Mouse (Mus musculus) MEL (cell line): ENCODE data around the gene Dph1. TPM values are rescaled to one million over a fixed set of nuclear protein-coding genes. Genes with fewer than 3 reads are reported as not detected.

Experiments
- DNase-seq: peaks from one replicate; pipeline ENCODE4 v3.0.0; 2011; ENCODE audit warnings: low read depth, low spot score
- H3K27ac ChIP-seq: 2 replicates; pipeline ENCODE4 v1.5.1; 2012; ENCODE audit warnings: low read depth, mild to moderate bottlenecking, control low read depth, low read length, moderate library complexity; ENCODE audit not compliant: control insufficient read depth
- H3K27me3 ChIP-seq, 2 experiments: fragments of 150-350 bp in 1 of 2; sonication (generic) in 1 of 2; 2 replicates each; pipeline ENCODE4 v1.6.1; 2012; ENCODE audit warnings: low read length in 2 of 2, mild to moderate bottlenecking in 2 of 2, improper control_type of control experiment in 1 of 2, moderate library complexity in 1 of 2; ENCODE audit not compliant: insufficient read depth in 2 of 2, control insufficient read depth in 1 of 2
- H3K36me3 ChIP-seq, 2 experiments: 2 replicates each; pipeline ENCODE4 v1.6.1; 2012 to 2014; ENCODE audit warnings: low read length in 2 of 2, improper control_type of control experiment in 1 of 2, inconsistent platforms in 1 of 2, mild to moderate bottlenecking in 1 of 2; ENCODE audit not compliant: insufficient read depth in 2 of 2, control insufficient read depth in 1 of 2
- H3K4me1 ChIP-seq, 2 experiments: fragments of 150-350 bp in 1 of 2; sonication (generic) in 1 of 2; 2 replicates each; pipeline ENCODE4 v1.6.1; 2012; ENCODE audit warnings: low read length in 2 of 2, improper control_type of control experiment in 1 of 2, mild to moderate bottlenecking in 1 of 2; ENCODE audit not compliant: insufficient read depth in 2 of 2, control insufficient read depth in 1 of 2
- H3K4me3 ChIP-seq, 2 experiments: fragments of 150-350 bp in 1 of 2; sonication (generic) in 1 of 2; 2 replicates each; pipeline ENCODE4 v1.5.1; 2012; ENCODE audit warnings: low read depth in 2 of 2, low read length in 2 of 2, mild to moderate bottlenecking in 2 of 2, moderate library complexity in 2 of 2, control low read depth in 1 of 2, improper control_type of control experiment in 1 of 2; ENCODE audit not compliant: control insufficient read depth in 1 of 2, insufficient read depth in 1 of 2
- H3K79me2 ChIP-seq: 2 replicates; pipeline ENCODE4 v1.6.1; 2012; ENCODE audit warnings: mild to moderate bottlenecking, low read length, moderate library complexity; ENCODE audit not compliant: control insufficient read depth, poor library complexity, insufficient read depth
- H3K9ac ChIP-seq: 2 replicates; pipeline ENCODE4 v1.6.1; 2012; ENCODE audit warnings: low read depth, mild to moderate bottlenecking, control low read depth, low read length, moderate library complexity; ENCODE audit not compliant: control insufficient read depth, poor library complexity, severe bottlenecking
- H3K9me3 ChIP-seq: fragments of 150-350 bp; sonication (generic); replicated peaks from 2 replicates; pipeline ENCODE4 v1.6.1; 2012; ENCODE audit warnings: mild to moderate bottlenecking, low read length, improper control_type of control experiment, moderate library complexity; ENCODE audit not compliant: insufficient read depth
- BHLHE40 ChIP-seq: IDR thresholded peaks from 2 replicates; pipeline ENCODE4 v1.6.1; 2012; ENCODE audit warnings: low read depth, mild to moderate bottlenecking, inconsistent platforms, low read length, improper control_type of control experiment, borderline replicate concordance
- CHD1 ChIP-seq: IDR thresholded peaks from 2 replicates; pipeline ENCODE4 v1.6.1; 2012; ENCODE audit warnings: low read depth, mild to moderate bottlenecking, inconsistent platforms, low read length, improper control_type of control experiment
- CHD2 ChIP-seq: IDR thresholded peaks from 2 replicates; pipeline ENCODE4 v1.6.1; 2011; ENCODE audit warnings: low read length, improper control_type of control experiment
- E2F4 ChIP-seq: IDR thresholded peaks from 2 replicates; pipeline ENCODE4 v1.6.1; 2011; ENCODE audit warnings: low read depth, low read length, improper control_type of control experiment, borderline replicate concordance
- ELF1 ChIP-seq: IDR thresholded peaks from 2 replicates; pipeline ENCODE4 v1.6.1; 2014; ENCODE audit warnings: low read depth, mild to moderate bottlenecking, inconsistent platforms, low read length, improper control_type of control experiment, moderate library complexity
- EP300 ChIP-seq, 2 experiments: IDR thresholded peaks; 2 replicates each; pipeline ENCODE4 v1.6.1; 2011; ENCODE audit warnings: improper control_type of control experiment in 2 of 2, low read length in 2 of 2, low read depth in 1 of 2, mild to moderate bottlenecking in 1 of 2
- ETS1 ChIP-seq: IDR thresholded peaks from 2 replicates; pipeline ENCODE4 v1.6.1; 2012; ENCODE audit warnings: low read depth, mild to moderate bottlenecking, inconsistent platforms, low read length, improper control_type of control experiment, moderate library complexity
- GABPA ChIP-seq: IDR thresholded peaks from 2 replicates; pipeline ENCODE4 v1.6.1; 2012; ENCODE audit warnings: low read depth, mild to moderate bottlenecking, inconsistent platforms, low read length, improper control_type of control experiment, moderate library complexity
- JUND ChIP-seq: IDR thresholded peaks from 2 replicates; pipeline ENCODE4 v1.6.1; 2011; ENCODE audit warnings: low read depth, mild to moderate bottlenecking, improper control_type of control experiment, low read length
- KAT2A ChIP-seq: conservative IDR thresholded peaks from 2 replicates; pipeline ENCODE4 v1.6.1; 2012; ENCODE audit warnings: low read depth, low read length, improper control_type of control experiment, inconsistent platforms
- MAFK ChIP-seq: IDR thresholded peaks from 2 replicates; pipeline ENCODE4 v1.6.1; 2011; ENCODE audit warnings: low read depth, mild to moderate bottlenecking, low read length, improper control_type of control experiment, borderline replicate concordance
- MAX ChIP-seq: IDR thresholded peaks from 2 replicates; pipeline ENCODE4 v1.6.1; 2011; ENCODE audit warnings: low read length, improper control_type of control experiment
- MAZ ChIP-seq: IDR thresholded peaks from 2 replicates; pipeline ENCODE4 v1.6.1; 2012; ENCODE audit warnings: low read depth, mild to moderate bottlenecking, inconsistent platforms, low read length, improper control_type of control experiment
- MEF2A ChIP-seq: IDR thresholded peaks from 2 replicates; pipeline ENCODE4 v1.6.1; 2014; ENCODE audit warnings: low read depth, mild to moderate bottlenecking, inconsistent platforms, low read length, improper control_type of control experiment; ENCODE audit not compliant: poor library complexity, insufficient replicate concordance, severe bottlenecking; ENCODE audit errors: extremely low read depth
- POLR2AphosphoS5 ChIP-seq: IDR thresholded peaks from 2 replicates; pipeline ENCODE4 v1.6.1; 2012; ENCODE audit warnings: low read depth, borderline replicate concordance, mild to moderate bottlenecking, inconsistent platforms, low read length, moderate library complexity, mixed read lengths
- RAD21 ChIP-seq: IDR thresholded peaks from 2 replicates; pipeline ENCODE4 v1.6.1; 2011; ENCODE audit warnings: mild to moderate bottlenecking, low read depth, low read length, improper control_type of control experiment
- RCOR1 ChIP-seq: IDR thresholded peaks from 2 replicates; pipeline ENCODE4 v1.6.1; 2012; ENCODE audit warnings: low read depth, mild to moderate bottlenecking, inconsistent platforms, low read length, improper control_type of control experiment
- SIN3A ChIP-seq: IDR thresholded peaks from 2 replicates; pipeline ENCODE4 v1.6.1; 2012; ENCODE audit warnings: low read length, improper control_type of control experiment, inconsistent platforms
- SMC3 ChIP-seq: IDR thresholded peaks from 2 replicates; pipeline ENCODE4 v1.6.1; 2011; ENCODE audit warnings: low read depth, low read length, improper control_type of control experiment
- TAL1 ChIP-seq: IDR thresholded peaks from 2 replicates; pipeline ENCODE4 v1.6.1; 2012; ENCODE audit warnings: mild to moderate bottlenecking, inconsistent platforms, low read length, moderate library complexity, mixed read lengths
- TBP ChIP-seq: IDR thresholded peaks from 2 replicates; pipeline ENCODE4 v1.8.0; 2011; ENCODE audit warnings: low read depth, low read length, improper control_type of control experiment
- TCF12 ChIP-seq: IDR thresholded peaks from 2 replicates; pipeline ENCODE4 v1.6.1; 2014; ENCODE audit warnings: low read depth, mild to moderate bottlenecking, inconsistent platforms, low read length, improper control_type of control experiment, moderate library complexity
- UBTF ChIP-seq: IDR thresholded peaks from 2 replicates; pipeline ENCODE4 v1.6.1; 2012; ENCODE audit warnings: low read depth, mild to moderate bottlenecking, inconsistent platforms, low read length, improper control_type of control experiment, moderate library complexity, borderline replicate concordance; ENCODE audit not compliant: insufficient read depth
- USF1 ChIP-seq: IDR thresholded peaks from 2 replicates; pipeline ENCODE4 v1.6.1; 2014; ENCODE audit warnings: low read depth, mild to moderate bottlenecking, inconsistent platforms, low read length, improper control_type of control experiment, moderate library complexity
- USF2 ChIP-seq, 2 experiments: IDR thresholded peaks; 2 replicates each; pipeline ENCODE4 v1.6.1; 2011 to 2012; ENCODE audit warnings: improper control_type of control experiment in 2 of 2, low read length in 2 of 2, borderline replicate concordance in 1 of 2, inconsistent platforms in 1 of 2, low read depth in 1 of 2, mild to moderate bottlenecking in 1 of 2; ENCODE audit not compliant: insufficient read depth in 1 of 2
- ZMIZ1 ChIP-seq: IDR thresholded peaks from 2 replicates; pipeline ENCODE4 v1.6.1; 2012; ENCODE audit warnings: low read depth, mild to moderate bottlenecking, inconsistent platforms, low read length, improper control_type of control experiment, moderate library complexity
- polyA plus RNA-seq, 2 experiments: library from polyadenylated mRNA; stranded (reverse) in 1 of 2; unstranded in 1 of 2; fragments of >175 nt in 1 of 2; fragments of >200 nt in 1 of 2; gene quantifications; 2 replicates each; pipeline versions ENCODE4 v1.2.1 to v1.2.4; 2012; ENCODE audit warnings: low replicate concordance in 2 of 2, low read depth in 1 of 2; ENCODE audit not compliant: insufficient read length in 2 of 2, insufficient read depth in 1 of 2, missing spikeins in 1 of 2
- total RNA-seq: library from RNA; depleted of rRNA; stranded (reverse); fragments of 300-350 nt; gene quantifications from 2 replicates; pipeline ENCODE4 v1.2.3, GENCODE M21; 2012

The Dph1 gene
- total and polyA plus RNA-seq, 3 experiments: 58.4 to 59.5 TPM; not detected in 1

DNA sequence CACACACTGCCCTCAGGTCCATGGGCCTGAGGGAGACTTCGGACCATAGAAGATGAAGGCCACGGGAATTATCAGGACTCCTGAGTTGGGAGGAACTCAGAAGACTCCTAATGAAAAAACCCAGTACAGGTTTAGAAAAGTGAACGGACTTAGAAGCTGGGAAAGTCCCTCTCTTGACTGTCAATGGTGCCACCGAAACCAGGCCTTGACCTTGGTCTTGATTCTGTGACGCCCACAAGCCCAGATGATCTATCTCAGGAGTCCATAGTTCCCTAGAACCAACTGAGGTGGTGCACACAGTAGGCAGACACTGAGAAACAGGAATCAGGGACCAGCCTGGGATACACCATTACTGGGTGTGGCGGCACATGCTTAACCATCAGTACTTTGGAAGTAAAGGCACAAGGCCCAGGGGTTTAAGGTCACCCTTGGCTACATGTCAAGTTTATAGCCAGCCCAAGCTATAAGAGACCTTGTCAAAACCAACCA lies 39.3 kb upstream of the Dph1 start:
- Histone ChIP-seq H3K36me3 (no peaks in the 10 kb centered on the region), H3K27me3 (no peaks in the 10 kb centered on the region), H3K9me3 (no peaks in the 10 kb centered on the region), H3K27ac (no peak overlapping the region), H3K4me3 (no peak overlapping the region), H3K9ac (no peak overlapping the region), H3K4me1 (peaks cover 0 to 10% of the 10 kb centered on the region in 2 experiments; a peak in 2 of 4 replicates), H3K79me2 (no peaks in the 10 kb centered on the region)
- TF ChIP-seq MAFK (no peak), SIN3A (no peak), USF1 (no peak), ETS1 (no peak), USF2 (IDR thresholded peaks at IDR 0.05; ENCODE audit: borderline replicate concordance in 1 of 2, insufficient read depth in 1 of 2, low read depth in 1 of 2, low read length in 2 of 2) (no peak), SMC3 (no peak), KAT2A (no peak), TAL1 (no peak), UBTF (no peak)
- DNase-seq: no peak

DNA sequence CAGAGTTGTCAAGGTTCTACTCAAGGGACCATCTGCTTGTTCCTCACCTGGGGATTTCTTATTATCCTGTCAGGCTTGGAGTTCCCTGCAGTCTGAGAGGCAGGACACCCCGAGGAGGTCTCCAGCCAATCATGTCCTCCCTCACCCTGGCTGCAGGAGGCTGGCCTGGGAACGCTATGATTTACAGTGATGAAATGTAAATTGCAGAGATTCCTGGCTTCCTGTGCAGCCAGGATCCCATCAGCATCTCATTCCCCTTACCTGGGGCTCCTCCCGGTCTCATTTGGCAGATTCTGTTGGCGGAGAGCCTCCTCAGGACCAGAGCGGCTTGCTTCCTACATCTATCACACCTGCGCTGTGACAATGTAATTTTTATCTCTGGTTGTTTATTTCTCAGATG lies 38.2 kb upstream of the Dph1 start:
- DNase-seq: no peak
- H3K27me3 ChIP-seq: no peaks in the 10 kb centered on the region

More for the DNA sequence above, 38.2 kb upstream of the Dph1 start:
- Histone ChIP-seq H3K27ac (no peak overlapping the region), H3K4me3 (no peak overlapping the region), H3K9ac (no peak overlapping the region), H3K79me2 (no peaks in the 10 kb centered on the region), H3K36me3 (no peaks in the 10 kb centered on the region), H3K9me3 (no peaks in the 10 kb centered on the region), H3K4me1 (peaks cover 0 to 7% of the 10 kb centered on the region in 2 experiments; a peak in 1 of 4 replicates)
- no peak for TF ChIP-seq GABPA
- no peak for TF ChIP-seq CHD1
- TF ChIP-seq TAL1: no peak
- TF ChIP-seq RCOR1: no peak
- TF ChIP-seq MAZ: no peak
- no peak for TF ChIP-seq MAFK
- TF ChIP-seq MEF2A: no peak
- TF ChIP-seq TBP: no peak
- no peak for TF ChIP-seq E2F4
- no peak for TF ChIP-seq POLR2AphosphoS5
- TF ChIP-seq ZMIZ1: no peak
- TF ChIP-seq EP300 (IDR thresholded peaks at IDR 0.05; ENCODE audit: low read depth in 1 of 2, low read length in 2 of 2): no peak
- no peak for TF ChIP-seq ELF1
- TF ChIP-seq BHLHE40: no peak
- TF ChIP-seq TCF12: no peak
- TF ChIP-seq CHD2: no peak
- no peak for TF ChIP-seq ETS1
- TF ChIP-seq MAX: no peak
- no peak for TF ChIP-seq JUND
- TF ChIP-seq RAD21: no peak
